Mouse (Mus musculus) inflammation-experienced regulatory T-cells, adult 6 months (primary cell): ENCODE data around the gene AL732309.1. TPM values are rescaled to one million over a fixed set of nuclear protein-coding genes. Genes with fewer than 3 reads are reported as not detected.
"Not testable (repeated sequence)": the region's sequence is repeated elsewhere in the genome, so short reads cannot be mapped to it uniquely, and the experiment has no call there.

Experiments used
- ATAC-seq: one replicate; pipeline ENCODE4 v1.8.0; 2017
- polyA plus RNA-seq, 3 experiments: library from polyadenylated mRNA; unstranded; fragments of 100-300 nt; shearing (Covaris generic); gene quantifications; one replicate each; pipeline ENCODE4 v1.2.1; 2017

The AL732309.1 gene
- polyA plus RNA-seq, 3 experiments from 2014 or later = 2.3 to 9.2 (median 4.0) TPM

GRCm38 (mm10) chr2:25267241-25267640, 20.6 kb upstream of the AL732309.1 start:
- no peak for ATAC-seq

GRCm38 (mm10) chr2:25266720-25267119, 20.1 kb upstream of the AL732309.1 start:
- ATAC-seq = no peak

- ATAC-seq = no peak
These were observed 19.4 kb upstream of the AL732309.1 start for GRCm38 (mm10) chr2:25265897-25266656.

- ATAC-seq = no peak
These were observed 18.2 kb upstream of the AL732309.1 start for GRCm38 (mm10) chr2:25264851-25265250.

GRCm38 (mm10) chr2:25264286-25264660, 17.6 kb upstream of the AL732309.1 start:
- no peak for ATAC-seq

- no peak for ATAC-seq
These were observed 17.1 kb upstream of the AL732309.1 start for GRCm38 (mm10) chr2:25263623-25264285.

GRCm38 (mm10) chr2:25262795-25263622, 16.3 kb upstream of the AL732309.1 start:
- ATAC-seq = peak; percentile 53

DNA sequence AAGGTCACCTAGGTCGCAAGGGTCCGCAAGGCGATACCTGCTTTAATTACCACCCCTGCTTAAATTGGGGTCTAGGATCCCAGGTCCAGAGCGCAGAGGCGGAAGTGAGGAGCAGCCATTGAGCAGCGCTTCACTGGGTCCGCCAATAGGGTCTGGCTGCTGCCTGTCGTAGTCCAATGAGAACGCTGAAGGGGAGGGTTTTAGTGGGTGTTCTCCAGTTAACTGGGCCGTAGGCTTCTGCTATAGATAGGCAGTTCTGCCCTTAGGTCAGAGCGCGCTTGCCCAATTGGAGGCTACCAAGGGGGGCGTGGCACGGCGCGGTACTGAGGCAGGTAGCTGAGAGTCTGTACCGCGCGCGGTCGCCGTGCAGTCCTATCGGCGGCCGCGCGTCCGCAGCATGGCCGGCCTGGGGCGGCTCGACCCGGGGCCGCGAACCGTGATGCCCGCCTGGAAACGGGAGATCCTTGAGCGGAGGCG, 15.7 kb upstream of the AL732309.1 start, which contains the start of gene Tprn:
Gene Tprn (plus strand): TSS at position 328 of the 477 bp plus-strand sequence.
- peak; percentile 99 for ATAC-seq

DNA sequence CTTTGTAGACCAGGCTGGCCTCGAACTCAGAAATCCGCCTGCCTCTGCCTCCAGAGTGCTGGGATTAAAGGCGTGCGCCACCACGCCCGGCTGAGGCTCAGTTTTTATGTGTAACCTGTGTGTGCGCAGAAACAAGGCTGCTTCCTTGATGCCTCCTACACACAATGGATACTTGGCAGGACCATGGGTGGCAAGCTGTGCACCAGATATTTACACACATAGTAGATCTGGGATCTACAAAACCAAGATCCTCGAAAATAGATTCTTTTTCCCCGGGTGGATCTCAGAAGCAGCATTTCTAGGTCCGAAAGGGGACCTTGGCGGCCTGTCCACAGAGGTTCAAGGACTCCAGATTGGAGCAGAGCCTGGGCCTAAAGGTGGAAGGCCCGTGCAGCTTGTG, 15.2 kb upstream of the AL732309.1 start:
- no peak for ATAC-seq

DNA sequence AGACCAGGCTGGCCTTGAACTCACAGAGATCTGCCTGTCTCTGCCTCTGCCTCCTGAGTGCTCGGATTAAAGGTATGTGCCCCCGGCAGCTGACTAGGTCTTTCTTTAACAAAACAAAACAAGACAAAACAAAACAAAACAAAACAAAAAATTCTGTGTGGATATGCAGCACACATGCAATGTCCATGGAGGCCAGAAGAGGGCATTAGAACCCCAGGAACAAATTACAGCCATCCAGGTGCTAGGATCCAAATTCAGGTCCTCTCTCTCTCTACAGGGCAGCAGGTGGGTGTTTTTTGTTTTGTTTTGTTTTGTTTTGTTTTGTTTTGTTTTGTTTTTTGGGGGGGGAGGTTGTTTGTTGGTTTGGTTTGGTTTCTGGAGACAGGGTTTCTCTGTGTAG, 12.2 kb upstream of the AL732309.1 start:
- no peak for ATAC-seq

GRCm38 (mm10) chr2:25257250-25257649, 10.6 kb upstream of the AL732309.1 start:
- ATAC-seq = not testable (repeated sequence)

- ATAC-seq = not testable (repeated sequence)
These were observed 9.9 kb upstream of the AL732309.1 start for GRCm38 (mm10) chr2:25256443-25257109.

DNA sequence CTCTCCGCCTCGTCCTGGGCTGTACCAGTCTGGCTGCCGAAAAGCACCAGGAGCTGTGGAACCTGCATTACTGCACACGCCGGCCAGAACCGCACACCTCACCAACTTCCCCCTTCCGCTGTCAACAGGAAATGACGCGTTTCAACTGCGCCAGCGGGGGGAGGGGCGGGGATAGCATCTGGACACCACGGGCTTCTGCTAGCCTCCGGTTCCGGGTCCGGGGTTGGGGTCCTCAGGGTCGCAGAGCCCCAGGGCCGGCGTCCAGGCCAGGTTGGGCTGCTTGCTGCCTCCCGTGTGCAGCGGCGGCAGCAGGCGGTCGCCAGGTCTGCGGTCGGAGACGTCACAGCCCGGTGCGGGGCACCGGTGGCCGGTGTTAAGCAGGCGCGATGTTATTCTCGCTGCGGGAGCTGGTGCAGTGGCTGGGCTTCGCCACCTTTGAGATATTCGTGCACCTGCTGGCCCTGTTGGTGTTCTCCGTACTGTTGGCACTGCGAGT, 8.7 kb upstream of the AL732309.1 start, which contains the start of gene Tmem203:
Gene Tmem203 (plus strand): TSS at position 156 of the 496 bp plus-strand sequence.
- ATAC-seq = peak; percentile 87

- ATAC-seq = no peak
These were observed 5.7 kb upstream of the AL732309.1 start for GRCm38 (mm10) chr2:25252331-25252730.

DNA sequence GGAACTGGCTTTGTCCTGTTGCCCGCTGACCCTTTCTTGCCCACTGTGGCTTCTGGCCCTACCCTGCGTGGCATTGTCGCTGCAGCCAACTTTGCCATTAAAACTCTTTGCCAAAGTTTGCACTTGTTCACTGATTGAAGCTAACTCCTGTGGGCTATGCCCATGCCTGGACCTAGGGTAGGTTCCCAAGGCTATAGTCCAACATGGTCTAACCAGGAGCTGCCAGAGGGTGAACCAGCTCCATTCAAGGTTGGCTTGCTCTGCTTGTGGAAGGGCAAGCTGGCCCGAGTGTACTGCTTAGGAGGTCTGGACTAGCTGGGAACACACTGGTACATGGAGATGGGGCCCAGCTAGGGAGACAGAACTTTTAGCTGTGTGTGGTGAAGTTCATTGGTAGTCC, 2.5 kb downstream of the AL732309.1 start:
- no peak for ATAC-seq

DNA sequence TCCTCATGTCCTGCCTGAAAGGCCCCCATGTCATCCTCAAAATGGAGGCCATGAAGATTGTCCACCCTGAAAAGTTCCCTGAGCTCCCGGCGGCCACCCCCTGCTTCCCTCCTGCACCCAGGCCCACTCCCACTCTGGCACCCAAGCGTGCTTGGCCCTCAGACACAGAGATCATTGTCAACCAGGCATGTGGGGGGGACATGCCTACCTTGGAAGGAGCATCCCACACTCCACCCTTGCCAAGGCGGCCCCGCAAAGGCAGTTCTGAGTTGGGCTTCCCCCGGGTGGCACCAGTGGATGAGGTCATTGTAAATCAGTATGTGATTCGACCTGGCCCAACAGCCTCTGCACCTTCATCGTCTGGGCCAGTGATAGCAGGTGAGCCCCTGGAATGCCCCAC, 3.3 kb downstream of the AL732309.1 start:
- ATAC-seq = no peak

DNA sequence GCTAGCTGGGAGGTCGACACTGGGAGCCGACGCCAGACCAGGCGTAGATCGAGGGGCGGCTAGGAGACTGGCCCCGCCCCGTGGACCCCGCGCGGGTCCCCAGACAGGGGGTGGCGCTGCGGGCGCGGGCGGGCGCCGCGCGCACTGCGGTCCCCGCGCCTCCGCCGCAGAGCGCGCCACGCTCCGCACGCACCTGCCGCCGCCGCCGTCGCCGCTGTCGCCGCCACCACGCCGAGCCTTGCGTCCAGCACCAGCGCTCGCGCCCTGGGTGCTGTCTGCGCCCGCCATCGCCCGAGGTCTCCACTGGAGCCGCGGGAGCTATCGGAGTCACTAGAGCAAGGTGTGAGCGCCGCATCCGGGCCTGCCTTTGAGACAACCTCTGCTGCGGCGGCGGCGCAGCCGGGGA, 4.6 kb downstream of the AL732309.1 start, which contains the start of the genes Rnf208 and Cysrt1:
Gene Rnf208 (plus strand): TSS at position 155 of the 406 bp plus-strand sequence.
Gene Cysrt1 (minus strand): TSS at position 352 of the 406 bp plus-strand sequence.
- ATAC-seq = peak; percentile 60

- peak; percentile 22 for ATAC-seq
These were observed 5.3 kb downstream of the AL732309.1 start for GRCm38 (mm10) chr2:25241438-25241775.

DNA sequence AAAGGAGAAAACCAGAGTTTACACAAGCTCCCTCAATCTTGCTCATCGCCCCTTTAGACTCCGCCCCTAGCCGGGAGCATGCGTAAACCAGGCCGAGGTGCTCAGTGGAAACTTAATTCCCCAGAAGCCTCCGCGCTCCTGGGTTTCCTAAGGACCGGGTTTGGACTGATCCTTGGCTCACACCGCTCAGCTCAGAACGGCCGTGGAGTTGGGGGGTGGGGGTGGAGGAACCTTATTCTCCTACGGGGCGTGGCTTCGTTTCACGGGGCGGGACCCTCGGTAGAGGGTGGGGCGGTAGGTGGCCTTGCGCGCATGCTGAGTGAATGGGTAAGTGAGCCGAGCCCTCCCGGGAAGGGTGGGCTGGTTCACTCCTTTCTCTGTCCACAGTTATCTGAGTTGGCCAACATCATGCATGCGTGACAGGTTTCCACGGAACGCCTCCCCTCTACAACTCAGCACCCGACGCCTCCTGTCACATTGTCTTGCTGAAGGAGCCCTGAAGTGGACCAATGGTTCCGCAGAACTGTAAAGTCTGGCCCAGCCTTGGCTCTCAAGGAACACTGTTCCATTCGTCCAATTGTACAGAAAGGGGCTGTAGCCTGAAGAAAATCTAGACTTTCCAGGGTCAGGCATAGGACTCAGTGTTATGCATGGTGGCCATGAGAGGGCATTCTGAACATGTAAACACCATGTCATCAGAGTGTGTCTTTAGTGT, 5.8 kb downstream of the AL732309.1 start:
- ATAC-seq = peak; percentile 61

GRCm38 (mm10) chr2:25240310-25240709, 6.4 kb downstream of the AL732309.1 start:
- no peak for ATAC-seq

- no peak for ATAC-seq
These were observed 6.9 kb downstream of the AL732309.1 start for GRCm38 (mm10) chr2:25239766-25240165.
